In genomic region chr17:72845521-72845920, GRCm38 (mm10) we compare ENCODE assay signal across 15 mouse cellular contexts.
"Had no signal": no experiment of that assay in that cellular context is flagged by ENCODE, and none has a peak within 500 bp of the region (broad histone marks: within the 10 kb centered on the region; RNA-seq: fewer than 3 reads in every experiment).

No protein-coding gene starts in this region.

- H3K27me3 ChIP-seq: megakaryocyte, embryonic 14.5 days; midbrain, embryonic 13.5 days; midbrain, embryonic 15.5 days; neural tube, embryonic 12.5 days; stomach, embryonic 15.5 days had no signal

- H3K4me2 ChIP-seq: lung, embryonic 14.5 days; midbrain, embryonic 11.5 days; midbrain, embryonic 13.5 days; midbrain, embryonic 15.5 days; neural tube, embryonic 12.5 days; stomach, embryonic 15.5 days had no signal

- ATAC-seq: midbrain, embryonic 13.5 days; midbrain, embryonic 15.5 days had no signal

- DNase-seq: lung, adult 18-20 months; lung, embryonic 14.5 days; lung, postnatal 10 days; right cerebral cortex, postnatal 14 days; thymus, adult 2 months; thymus, postnatal 25 days; thymus, postnatal 4 days had no signal

- H3K9me3 ChIP-seq: megakaryocyte, embryonic 14.5 days; midbrain, embryonic 13.5 days; midbrain, embryonic 15.5 days; neural tube, embryonic 12.5 days; stomach, embryonic 15.5 days had no signal

- H3K9ac ChIP-seq: lung, embryonic 14.5 days; midbrain, embryonic 13.5 days; midbrain, embryonic 15.5 days; neural tube, embryonic 12.5 days; stomach, embryonic 15.5 days had no signal

- H3K4me3 ChIP-seq: megakaryocyte, embryonic 14.5 days; midbrain, embryonic 13.5 days; midbrain, embryonic 15.5 days; neural tube, embryonic 12.5 days; stomach, embryonic 15.5 days had no signal

- H3K27ac ChIP-seq: macrophage; midbrain, embryonic 13.5 days; midbrain, embryonic 15.5 days; neural tube, embryonic 12.5 days; stomach, embryonic 15.5 days; stomach, postnatal 0 days had no signal

- H3K4me1 ChIP-seq: midbrain, embryonic 13.5 days; midbrain, embryonic 15.5 days; neural tube, embryonic 12.5 days; stomach, embryonic 15.5 days had no signal
